Mouse (Mus musculus) heart, postnatal 0 days (tissue): ENCODE results near the gene Soat2.

Source experiments
- CTCF ChIP-seq: IDR thresholded peaks from 2 replicates; pipeline ENCODE4 v1.5.1; 2016; ENCODE audit warnings: antibody characterized with exemption, control low read depth, low read depth
- EP300 ChIP-seq: IDR thresholded peaks from 2 replicates; pipeline ENCODE4 v1.6.1; 2016; ENCODE audit warnings: antibody characterized with exemption, low read depth

- TF ChIP-seq CTCF, result no peak
- TF ChIP-seq EP300, result no peak
Observed at GRCm38 (mm10) chr15:102188096-102188495, 37.8 kb downstream of the Soat2 start.
